Mouse (Mus musculus) 3134 (cell line): ENCODE data around the gene Sppl3.
"Not testable (repeated sequence)": the region's sequence is repeated elsewhere in the genome, so short reads cannot be mapped to it uniquely, and the experiment has no call there.

Experiments
- DNase-seq: peaks from one replicate; pipeline ENCODE4 v3.0.0-alpha.2; 2011; ENCODE audit warnings: low spot score; ENCODE audit not compliant: insufficient read length; ENCODE audit errors: extremely low read depth

The Sppl3 gene

GRCm38 (mm10) chr5:115070457-115070856 is 59.5 kb downstream of the Sppl3 start:
- DNase-seq = no peak

- DNase-seq = no peak
Measured at GRCm38 (mm10) chr5:115071096-115071901, 60.4 kb downstream of the Sppl3 start.

GRCm38 (mm10) chr5:115072143-115072542 is 61.2 kb downstream of the Sppl3 start:
- peak; percentile 40 for DNase-seq

GRCm38 (mm10) chr5:115073306-115073705 is 62.4 kb downstream of the Sppl3 start:
- not testable (repeated sequence) for DNase-seq

GRCm38 (mm10) chr5:115074749-115075148 is 63.8 kb downstream of the Sppl3 start:
- no peak for DNase-seq

- no peak for DNase-seq
Measured at GRCm38 (mm10) chr5:115076144-115076901, 65.4 kb downstream of the Sppl3 start.

GRCm38 (mm10) chr5:115081636-115082035 is 70.7 kb downstream of the Sppl3 start:
- DNase-seq = no peak

- DNase-seq = no peak
Measured at GRCm38 (mm10) chr5:115083492-115083891, 72.6 kb downstream of the Sppl3 start.

- no peak for DNase-seq
Measured at GRCm38 (mm10) chr5:115085675-115086074, 74.7 kb downstream of the Sppl3 start.

- DNase-seq = no peak
Measured at GRCm38 (mm10) chr5:115089592-115090268, 78.8 kb downstream of the Sppl3 start.

GRCm38 (mm10) chr5:115091015-115091414 is 80.1 kb downstream of the Sppl3 start:
- no peak for DNase-seq

GRCm38 (mm10) chr5:115091776-115092175 is 80.8 kb downstream of the Sppl3 start:
- DNase-seq = no peak

- no peak for DNase-seq
Measured at GRCm38 (mm10) chr5:115098195-115098594, 87.3 kb downstream of the Sppl3 start, which contains the start of gene Gm10401. Gm10401 (minus strand) TSS chr5:115098295.

- no peak for DNase-seq
Measured at GRCm38 (mm10) chr5:115099530-115099929, 88.6 kb downstream of the Sppl3 start.

- no peak for DNase-seq
Measured at GRCm38 (mm10) chr5:115099991-115100390, 89.1 kb downstream of the Sppl3 start.

- no peak for DNase-seq
Measured at GRCm38 (mm10) chr5:115100473-115100872, 89.5 kb downstream of the Sppl3 start.

- no peak for DNase-seq
Measured at GRCm38 (mm10) chr5:115102231-115102630, 91.3 kb downstream of the Sppl3 start.

- DNase-seq = not testable (repeated sequence)
Measured at GRCm38 (mm10) chr5:115103253-115103652, 92.3 kb downstream of the Sppl3 start.

GRCm38 (mm10) chr5:115111156-115111555 is 100.2 kb downstream of the Sppl3 start:
- no peak for DNase-seq

- no peak for DNase-seq
Measured at GRCm38 (mm10) chr5:115113244-115113643, 102.3 kb downstream of the Sppl3 start.

- DNase-seq = no peak
Measured at GRCm38 (mm10) chr5:115114501-115114900, 103.6 kb downstream of the Sppl3 start.
